Mouse (Mus musculus): ENCODE measurements around the gene Olfr774.
"Not testable (repeated sequence)": the region's sequence is repeated elsewhere in the genome, so short reads cannot be mapped to it uniquely, and the experiment has no call there.

Olfr774 gene

DNA sequence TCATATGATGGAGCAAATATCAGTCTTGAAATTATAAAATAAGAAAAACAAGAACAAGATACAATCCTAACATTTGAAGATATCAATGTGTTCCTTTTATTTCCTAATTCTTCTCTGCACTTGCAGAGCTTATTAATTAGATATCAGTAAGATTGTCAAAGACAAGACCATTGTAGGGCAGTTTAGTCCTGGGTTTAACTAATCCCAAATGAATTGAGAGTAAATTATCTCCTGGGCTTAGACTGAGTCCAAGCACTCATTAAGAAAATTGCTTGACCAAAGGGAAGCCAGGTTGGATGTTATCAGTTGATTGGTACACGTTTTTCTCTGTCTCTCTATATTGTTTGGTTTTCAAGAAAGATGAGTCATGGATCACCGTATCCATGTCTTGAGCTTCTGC is at the start of gene Olfr774:
TSS of gene Olfr774 (plus strand) at position 301 of the 400 bp plus-strand sequence.
- DNase-seq = no peak

DNA sequence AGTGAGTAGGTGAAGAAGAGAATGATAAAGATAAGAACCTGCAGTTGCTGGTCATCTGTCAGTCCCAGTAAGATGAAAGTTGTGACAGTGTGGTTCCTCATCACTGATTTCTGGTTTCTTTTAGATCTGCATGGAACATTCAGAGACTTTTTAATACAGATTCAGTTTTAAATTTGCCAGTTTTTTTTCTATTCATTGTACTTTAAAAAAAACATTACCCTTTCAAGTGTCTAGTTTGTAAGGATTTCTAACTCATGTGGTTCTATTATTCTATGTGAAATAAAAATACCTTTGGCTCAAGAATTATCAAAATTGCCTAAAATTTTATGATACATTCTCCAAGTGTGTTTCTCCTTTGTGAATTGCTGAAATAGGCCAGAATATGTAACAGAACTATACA is 48.7 kb upstream of the Olfr774 start, which contains the start of gene Olfr773:
TSS of gene Olfr773 (minus strand) at position 101 of the 400 bp plus-strand sequence.
- DNase-seq = not testable (repeated sequence)

GRCm38 (mm10) chr10:129230737-129231136 is 5.3 kb upstream of the Olfr774 start:
- no peak for DNase-seq

- no peak for DNase-seq
Observed at GRCm38 (mm10) chr10:129248112-129248511, 12.1 kb downstream of the Olfr774 start, which contains the start of gene Olfr775. Gene Olfr775, plus strand, starts transcription at chr10:129248412.

DNA sequence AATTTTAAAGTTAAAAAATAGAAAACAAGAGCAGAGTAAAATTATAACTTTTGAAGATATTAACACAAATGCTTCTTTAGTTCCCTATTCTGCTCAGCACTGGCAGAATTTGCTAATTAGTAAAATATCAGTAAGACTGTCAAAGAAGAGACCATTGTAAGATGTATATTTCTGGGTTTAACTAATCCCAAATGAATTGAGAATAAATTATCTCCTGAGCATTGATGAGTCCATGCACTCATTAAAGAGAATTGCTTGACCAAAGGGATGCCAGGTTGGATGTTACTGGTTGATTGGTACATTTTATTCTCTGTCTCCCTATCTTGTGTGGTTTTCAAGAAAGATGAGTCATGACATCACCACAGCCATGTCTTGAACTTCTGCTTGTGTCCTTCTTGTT is 22.8 kb downstream of the Olfr774 start, which contains the start of gene Olfr776:
TSS of gene Olfr776 (plus strand) at position 301 of the 400 bp plus-strand sequence.
- DNase-seq = no peak

GRCm38 (mm10) chr10:129271081-129271535 is 35.1 kb downstream of the Olfr774 start, which contains the start of gene Olfr777:
Gene Olfr777, minus strand, starts transcription at chr10:129271485.
- no peak for DNase-seq

Measured in thymus, adult 18-20 months (tissue).